In the genomic region with DNA sequence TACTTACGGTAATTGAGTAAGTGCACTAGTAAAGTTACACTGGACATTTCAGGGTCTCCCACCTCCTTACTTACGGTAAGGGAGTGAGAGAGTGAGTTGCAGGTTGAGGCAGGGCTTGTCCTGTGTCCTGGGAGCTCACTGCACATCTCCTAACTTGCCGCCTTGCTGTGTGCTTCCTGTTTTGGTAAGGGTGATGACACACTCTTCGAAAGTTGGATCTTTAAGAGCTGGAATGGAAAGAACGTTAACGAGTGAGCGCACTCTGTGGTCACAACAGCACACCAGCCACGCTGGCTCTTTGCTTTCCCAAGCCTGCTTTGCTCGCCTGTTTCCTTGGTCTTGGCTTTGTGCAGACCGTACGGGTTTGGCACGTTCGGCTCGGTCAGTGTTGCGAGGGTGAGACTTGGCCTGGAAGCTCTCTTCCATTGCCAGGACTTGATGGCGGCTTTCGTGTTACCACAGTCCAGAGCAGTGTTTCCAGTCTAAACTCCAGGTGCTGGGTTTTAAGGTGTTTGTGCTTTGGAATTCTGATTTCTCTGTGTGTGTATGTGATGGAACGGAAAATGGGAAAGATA, we compare ENCODE assay signal across 23 mouse cellular contexts. TPM values are rescaled to one million over a fixed set of nuclear protein-coding genes. Genes with fewer than 3 reads are reported as not detected.
DNase-seq lines count a peak whose midpoint lies in the region; ATAC-seq and TF ChIP-seq lines count a peak whose summit lies in the region.
"Had no signal": no experiment of that assay in that cellular context is flagged by ENCODE, and none has a peak within 500 bp of the region (broad histone marks: within the 10 kb centered on the region; RNA-seq: fewer than 3 reads in every experiment).

No protein-coding gene starts in this region.

- H3K27me3 ChIP-seq in kidney, adult 2 months (replicated peaks; ENCODE audit: control insufficient read depth, insufficient read depth, low read length) = no peaks in the 10 kb centered on the region
- no peaks in the 10 kb centered on the region for H3K27me3 ChIP-seq in kidney, embryonic 15.5 days
- no peaks in the 10 kb centered on the region for H3K27me3 ChIP-seq in hindbrain, embryonic 12.5 days
- H3K27me3 ChIP-seq: embryonic facial prominence, embryonic 12.5 days; forebrain, embryonic 13.5 days; heart, embryonic 15.5 days; hindbrain, embryonic 15.5 days; Patski had no signal

- H3K27ac ChIP-seq in kidney, adult 2 months (ENCODE audit: insufficient read depth, low read depth, low read length) = no peak overlapping the region
- no peak overlapping the region for H3K27ac ChIP-seq in kidney, embryonic 15.5 days
- peak overlapping the region; percentile 22; the same call in 1 of the 2 replicates for H3K27ac ChIP-seq in bone marrow macrophage, adult 2 months (ENCODE audit: insufficient read depth, low read depth, low read length)
- H3K27ac ChIP-seq in hindbrain, embryonic 12.5 days = no peak overlapping the region
- H3K27ac ChIP-seq: embryonic facial prominence, embryonic 12.5 days; forebrain, embryonic 13.5 days; heart, adult 2 months; heart, embryonic 15.5 days; hindbrain, embryonic 10.5 days; hindbrain, embryonic 15.5 days had no signal

- TF ChIP-seq POLR2A in kidney, adult 2 months (IDR thresholded peaks at IDR 0.05; ENCODE audit: low read depth, low read length) = no peak
- TF ChIP-seq POLR2A in bone marrow macrophage, adult 2 months (IDR thresholded peaks at IDR 0.05; ENCODE audit: borderline replicate concordance, low read depth, low read length) = no peak

- no peak overlapping the region for H3K4me2 ChIP-seq in kidney, embryonic 15.5 days
- H3K4me2 ChIP-seq in hindbrain, embryonic 12.5 days (replicated peaks) = no peak overlapping the region
- H3K4me2 ChIP-seq: embryonic facial prominence, embryonic 12.5 days; forebrain, embryonic 13.5 days; heart, embryonic 11.5 days; heart, embryonic 15.5 days; hindbrain, embryonic 15.5 days had no signal

- TF ChIP-seq CTCF in kidney, adult 2 months (conservative IDR thresholded peaks at IDR 0.05; ENCODE audit: insufficient read depth, insufficient read length, low read depth, low read length) = no peak
- TF ChIP-seq CTCF in bone marrow macrophage, adult 2 months (IDR thresholded peaks at IDR 0.05; ENCODE audit: low read depth, low read length) = no peak

- no peaks in the 10 kb centered on the region for H3K4me1 ChIP-seq in kidney, adult 2 months (ENCODE audit: control insufficient read depth, insufficient read depth, low read length)
- H3K4me1 ChIP-seq in kidney, embryonic 15.5 days = no peaks in the 10 kb centered on the region
- peaks cover 45% of the 10 kb centered on the region for H3K4me1 ChIP-seq in bone marrow macrophage, adult 2 months (ENCODE audit: control insufficient read depth, insufficient read depth, low read length)
- no peaks in the 10 kb centered on the region for H3K4me1 ChIP-seq in hindbrain, embryonic 12.5 days
- H3K4me1 ChIP-seq: embryonic facial prominence, embryonic 12.5 days; forebrain, embryonic 13.5 days; heart, embryonic 15.5 days; hindbrain, embryonic 10.5 days; hindbrain, embryonic 15.5 days had no signal

- H3K9me3 ChIP-seq in kidney, embryonic 15.5 days (replicated peaks) = no peaks in the 10 kb centered on the region; the same call in 1 of the 2 replicates
- no peaks in the 10 kb centered on the region for H3K9me3 ChIP-seq in hindbrain, embryonic 12.5 days (replicated peaks)
- H3K9me3 ChIP-seq: embryonic facial prominence, embryonic 12.5 days; heart, embryonic 15.5 days; hindbrain, embryonic 15.5 days had no signal

- H3K9ac ChIP-seq in kidney, embryonic 15.5 days = no peak overlapping the region
- H3K9ac ChIP-seq in hindbrain, embryonic 12.5 days = no peak overlapping the region
- H3K9ac ChIP-seq: embryonic facial prominence, embryonic 12.5 days; forebrain, embryonic 13.5 days; forebrain, postnatal 0 days; heart, embryonic 15.5 days; hindbrain, embryonic 15.5 days had no signal

- no peak overlapping the region for H3K4me3 ChIP-seq in kidney, adult 2 months (ENCODE audit: insufficient read depth, low read depth, low read length)
- no peak overlapping the region for H3K4me3 ChIP-seq in kidney, embryonic 15.5 days (replicated peaks)
- no peak overlapping the region for H3K4me3 ChIP-seq in bone marrow macrophage, adult 2 months (ENCODE audit: insufficient read depth, low read length)
- no peak overlapping the region for H3K4me3 ChIP-seq in hindbrain, embryonic 12.5 days
- H3K4me3 ChIP-seq: embryonic facial prominence, embryonic 12.5 days; forebrain, embryonic 13.5 days; heart, adult 2 months; heart, embryonic 15.5 days; hindbrain, embryonic 10.5 days; hindbrain, embryonic 15.5 days had no signal

- 91% methylated on average over 18 of the region's 18 CpGs for WGBS in kidney, adult 2 months
- WGBS in kidney, embryonic 15.5 days = 96% methylated on average over 18 of the region's 18 CpGs
- WGBS in hindbrain, embryonic 12.5 days = 96% methylated on average over 18 of the region's 18 CpGs

- peak; percentile 6 for DNase-seq in kidney, adult 2 months
- no peak for DNase-seq in Muller cell, postnatal 12 days (ENCODE audit: inconsistent ontology term)
- DNase-seq: B cell, adult 2 months; cerebellum, adult 11 months; cerebellum, adult 9-10 months; forebrain, postnatal 0 days; heart, adult 2 months; heart, postnatal 14 days; kidney, adult 11 months had no signal

- no peak for ATAC-seq in kidney, embryonic 15.5 days (replicated peaks; ENCODE audit: low FRiP score)
- peak; percentile 68 for ATAC-seq in megakaryocyte, adult 5-6 weeks (ENCODE audit: poor library complexity, severe bottlenecking)
- ATAC-seq in erythroid progenitor cell, adult 5-6 weeks (replicated peaks; ENCODE audit: low FRiP score, poor library complexity, severe bottlenecking) = no peak
- no peak for ATAC-seq in hindbrain, embryonic 12.5 days (ENCODE audit: low FRiP score)
- ATAC-seq: activated CD4-positive, CD25-positive, alpha-beta regulatory T cell, adult 4 months; CD4-positive, CD25-positive, alpha-beta regulatory T cell, adult 4 months; forebrain, embryonic 13.5 days; forebrain, postnatal 0 days; Patski had no signal

- no peaks in the 10 kb centered on the region; the same call in 1 of the 2 replicates for H3K36me3 ChIP-seq in kidney, adult 2 months (ENCODE audit: control insufficient read depth, insufficient read depth, low read length)
- H3K36me3 ChIP-seq in kidney, embryonic 15.5 days = peaks cover 92% of the 10 kb centered on the region
- peaks cover 95% of the 10 kb centered on the region for H3K36me3 ChIP-seq in hindbrain, embryonic 12.5 days

RNA-seq across cellular contexts. Expression of a gene that starts 14.3 kb away (rescaled TPM):
- polyA plus RNA-seq in kidney, adult 2 months (2012; rRNA removed) = 74.6 and 109 TPM in 2 replicates
- polyA plus RNA-seq in kidney, embryonic 15.5 days (2015; fragmentation: Nextera tagmentation; extraction: Ambion mirVana) = 481 and 542 TPM in 2 replicates
- 312 and 343 TPM in 2 replicates for polyA plus RNA-seq in bone marrow macrophage, adult 2 months (2012; ENCODE audit: insufficient read depth, insufficient read length, missing spikeins)
- 253 and 319 TPM in 2 replicates for total RNA-seq in megakaryocyte, adult 5-6 weeks (2015)
- total RNA-seq in megakaryocyte, adult 5-6 weeks (2017) = 198 and 242 TPM in 2 replicates
- total RNA-seq in erythroid progenitor cell, adult 5-6 weeks (2015; ENCODE audit: low replicate concordance) = 31.7 and 62.5 TPM in 2 replicates
- total RNA-seq in erythroid progenitor cell, adult 5-6 weeks (2017; ENCODE audit: low replicate concordance) = 35.2 and 60.7 TPM in 2 replicates
- polyA plus RNA-seq in hindbrain, embryonic 12.5 days (2016; fragmentation: Nextera tagmentation; extraction: Ambion mirVana) = 469 and 476 TPM in 2 replicates

RNA-seq across cellular contexts. Expression of a gene that starts 20.0 kb away (rescaled TPM):
- polyA plus RNA-seq in kidney, adult 2 months (2012; rRNA removed) = 36.9 and 48.5 TPM in 2 replicates
- polyA plus RNA-seq in kidney, embryonic 15.5 days (2015; fragmentation: Nextera tagmentation; extraction: Ambion mirVana) = 2.3 and 2.5 TPM in 2 replicates
- polyA plus RNA-seq in bone marrow macrophage, adult 2 months (2012; ENCODE audit: insufficient read depth, insufficient read length, missing spikeins) = 172 and 173 TPM in 2 replicates
- 33.8 and 37.5 TPM in 2 replicates for total RNA-seq in megakaryocyte, adult 5-6 weeks (2015)
- total RNA-seq in megakaryocyte, adult 5-6 weeks (2017) = 21.2 and 23.3 TPM in 2 replicates
- 37.1 and 40.7 TPM in 2 replicates for total RNA-seq in erythroid progenitor cell, adult 5-6 weeks (2015; ENCODE audit: low replicate concordance)
- total RNA-seq in erythroid progenitor cell, adult 5-6 weeks (2017; ENCODE audit: low replicate concordance) = 18.1 TPM in 2 replicates
- polyA plus RNA-seq in hindbrain, embryonic 12.5 days (2016; fragmentation: Nextera tagmentation; extraction: Ambion mirVana) = 3.5 and 3.6 TPM in 2 replicates
